Comparison of ENCODE assay signal across 1 mouse cellular context in the genomic region with DNA sequence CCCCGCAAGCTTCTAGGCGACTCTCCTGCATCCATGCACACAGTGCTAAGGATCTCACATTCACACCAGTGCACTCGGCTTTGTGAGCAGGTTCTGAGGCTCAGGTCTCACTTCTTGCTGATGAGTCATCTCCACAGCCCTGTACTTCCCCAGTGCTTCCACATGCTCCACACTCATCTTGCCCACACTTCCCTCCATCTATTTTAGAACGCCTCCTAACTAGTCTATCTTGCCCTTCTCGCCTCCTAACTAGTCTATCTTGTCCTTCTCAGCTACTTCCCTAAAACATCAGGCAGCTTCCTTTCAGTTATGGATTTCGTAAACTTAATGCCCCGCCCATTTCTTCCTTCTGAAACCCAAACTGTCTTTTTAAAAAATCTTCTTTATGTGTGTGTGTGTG.
TF ChIP-seq lines count a peak whose summit lies in the region.

No protein-coding gene starts in this region.

TF ChIP-seq in CH12.LX, 34 proteins besides CTCF, POLR2A, EP300 and RAD21 (continued from another document):
- TF ChIP-seq MYC (IDR thresholded peaks at IDR 0.05; ENCODE audit: low read depth, low read length) (peak; percentile 82; the same call in 1 of the 2 replicates), USF1 (IDR thresholded peaks at IDR 0.05; ENCODE audit: low read depth, low read length) (no peak), MEF2A (IDR thresholded peaks at IDR 0.05; ENCODE audit: borderline replicate concordance, low read depth, low read length) (peak; percentile 61; the same call in 1 of the 2 replicates), PAX5 (IDR thresholded peaks at IDR 0.05; ENCODE audit: low read length) (no peak), ZC3H11A (IDR thresholded peaks at IDR 0.05; ENCODE audit: low read depth, low read length) (no peak), ZMIZ1 (IDR thresholded peaks at IDR 0.05; ENCODE audit: low read depth, low read length) (no peak), ELF1 (IDR thresholded peaks at IDR 0.05; ENCODE audit: low read depth, low read length) (peak; percentile 39; the same call in 1 of the 2 replicates), CHD2 (IDR thresholded peaks at IDR 0.05; ENCODE audit: low read length) (0 out of 2 replicates have a peak, but pooled peaks have one; percentile 13), NRF1 (IDR thresholded peaks at IDR 0.05; ENCODE audit: low read depth, low read length) (no peak), KAT2A (IDR thresholded peaks at IDR 0.05; ENCODE audit: insufficient replicate concordance, low read length) (no peak), GABPA (IDR thresholded peaks at IDR 0.05; ENCODE audit: insufficient replicate concordance, low read depth, low read length) (no peak), MAX (IDR thresholded peaks at IDR 0.05; ENCODE audit: low read length) (peak; percentile 70), MXI1 (IDR thresholded peaks at IDR 0.05; ENCODE audit: low read depth, low read length) (peak; percentile 67; the same call in 1 of the 2 replicates), ETS1 (conservative IDR thresholded peaks at IDR 0.05; ENCODE audit: low read depth, low read length) (peak; percentile 10; the same call in 1 of the 2 replicates), E2F4 (IDR thresholded peaks at IDR 0.05; ENCODE audit: insufficient replicate concordance, low read depth, low read length) (no peak), TBP (conservative IDR thresholded peaks at IDR 0.05; ENCODE audit: low read depth, low read length) (no peak), ZKSCAN1 (IDR thresholded peaks at IDR 0.05; ENCODE audit: borderline replicate concordance, low read depth, low read length) (no peak), MAFK (IDR thresholded peaks at IDR 0.05; ENCODE audit: insufficient replicate concordance, low read length) (no peak), TCF12 (IDR thresholded peaks at IDR 0.05; ENCODE audit: low read depth, low read length) (peak; percentile 42; the same call in 1 of the 2 replicates), NELFE (IDR thresholded peaks at IDR 0.05; ENCODE audit: low read depth, low read length) (no peak)
